Mouse (Mus musculus) CH12.LX (cell line): Measurements from ENCODE around the gene Lpcat1.

ENCODE experiments used
- EP300 ChIP-seq: IDR thresholded peaks from 2 replicates; pipeline ENCODE4 v1.6.1; 2011; ENCODE audit warnings: low read length, improper control_type of control experiment
- MAFK ChIP-seq: IDR thresholded peaks from 2 replicates; pipeline ENCODE4 v1.6.1; 2011; ENCODE audit warnings: low read length, improper control_type of control experiment; ENCODE audit not compliant: insufficient replicate concordance
- POLR2A ChIP-seq: IDR thresholded peaks from 2 replicates; pipeline ENCODE4 v1.6.1; 2011; ENCODE audit warnings: low read depth, mild to moderate bottlenecking, improper control_type of control experiment, low read length
- TCF12 ChIP-seq: IDR thresholded peaks from 2 replicates; pipeline ENCODE4 v1.6.1; 2014; ENCODE audit warnings: low read depth, mild to moderate bottlenecking, inconsistent platforms, low read length, improper control_type of control experiment
- USF2 ChIP-seq: conservative IDR thresholded peaks from 2 replicates; pipeline ENCODE4 v1.6.1; 2011; ENCODE audit warnings: low read depth, low read length, improper control_type of control experiment

DNA sequence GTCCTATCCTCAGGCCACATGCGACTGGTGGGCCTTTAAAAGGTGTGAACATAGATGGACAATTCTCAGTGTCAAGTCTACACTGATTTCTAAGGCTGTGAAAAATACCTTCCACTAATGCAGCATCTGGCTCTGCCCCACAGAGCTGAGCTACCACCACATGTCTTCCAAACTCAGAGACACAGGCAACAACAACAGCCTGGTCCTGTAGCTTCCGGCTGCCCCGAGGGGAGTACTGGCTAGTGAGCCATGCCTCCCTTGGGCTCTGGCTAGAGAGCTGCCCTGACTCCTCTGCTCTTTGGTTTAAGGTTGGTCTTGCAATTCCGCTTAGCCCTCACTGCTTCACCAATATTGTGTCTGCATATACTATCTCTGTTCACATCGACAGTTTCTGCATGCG lies 16.3 kb downstream of the Lpcat1 start:
- no peak for TF ChIP-seq TCF12
- no peak for TF ChIP-seq MAFK
- TF ChIP-seq EP300: no peak
- TF ChIP-seq USF2: no peak
- TF ChIP-seq POLR2A: no peak
